10 mouse cellular contexts compared by ENCODE assay signal in genomic region chr10:67190261-67190660, GRCm38 (mm10).
DNase-seq lines count a peak whose midpoint lies in the region; ATAC-seq and TF ChIP-seq lines count a peak whose summit lies in the region.
"Had no signal": no experiment of that assay in that cellular context is flagged by ENCODE, and none has a peak within 500 bp of the region (broad histone marks: within the 10 kb centered on the region; RNA-seq: fewer than 3 reads in every experiment).

No protein-coding gene starts in this region.

- no peak overlapping the region for H3K4me3 ChIP-seq in liver, embryonic 11.5 days (ENCODE audit: low read depth, low read length)
- no peak overlapping the region for H3K4me3 ChIP-seq in stomach, postnatal 0 days (ENCODE audit: low read depth, low read length)
- H3K4me3 ChIP-seq in midbrain, embryonic 13.5 days (replicated peaks): no peak overlapping the region
- H3K4me3 ChIP-seq: embryonic facial prominence, embryonic 13.5 days; neural tube, embryonic 12.5 days had no signal

- no peak overlapping the region for H3K4me2 ChIP-seq in liver, embryonic 11.5 days
- H3K4me2 ChIP-seq in stomach, postnatal 0 days (replicated peaks; ENCODE audit: low read depth): no peak overlapping the region
- H3K4me2 ChIP-seq in midbrain, embryonic 13.5 days (replicated peaks): no peak overlapping the region
- H3K4me2 ChIP-seq: embryonic facial prominence, embryonic 13.5 days; neural tube, embryonic 12.5 days had no signal

- TF ChIP-seq CTCF in stomach, postnatal 0 days (IDR thresholded peaks at IDR 0.05; ENCODE audit: low read depth): peak; percentile 52

- H3K27ac ChIP-seq in liver, embryonic 11.5 days (ENCODE audit: low read depth, low read length): no peak overlapping the region
- H3K27ac ChIP-seq in stomach, postnatal 0 days (replicated peaks): no peak overlapping the region
- H3K27ac ChIP-seq in midbrain, embryonic 13.5 days: no peak overlapping the region
- H3K27ac ChIP-seq: embryonic facial prominence, embryonic 13.5 days; neural tube, embryonic 12.5 days had no signal

- H3K9me3 ChIP-seq in liver, embryonic 11.5 days (ENCODE audit: control insufficient read depth, low read length): no peaks in the 10 kb centered on the region
- H3K9me3 ChIP-seq in stomach, postnatal 0 days (ENCODE audit: control insufficient read depth, low read length): no peaks in the 10 kb centered on the region
- no peaks in the 10 kb centered on the region for H3K9me3 ChIP-seq in midbrain, embryonic 13.5 days
- H3K9me3 ChIP-seq: embryonic facial prominence, embryonic 13.5 days; neural tube, embryonic 12.5 days had no signal

- H3K9ac ChIP-seq in liver, embryonic 11.5 days (ENCODE audit: low read depth, low read length): no peak overlapping the region
- no peak overlapping the region for H3K9ac ChIP-seq in stomach, postnatal 0 days (ENCODE audit: low read length)
- no peak overlapping the region for H3K9ac ChIP-seq in midbrain, embryonic 13.5 days (replicated peaks)
- H3K9ac ChIP-seq: embryonic facial prominence, embryonic 13.5 days; neural tube, embryonic 12.5 days had no signal

- 79% methylated on average over 1 of the region's 1 CpGs for WGBS in liver, embryonic 11.5 days
- WGBS in stomach, postnatal 0 days: 52% methylated on average over 1 of the region's 1 CpGs
- WGBS in midbrain, embryonic 13.5 days: 88% methylated on average over 1 of the region's 1 CpGs

- H3K4me1 ChIP-seq in liver, embryonic 11.5 days (replicated peaks; ENCODE audit: control insufficient read depth, insufficient read depth, low read length): peaks cover 5% of the 10 kb centered on the region
- no peaks in the 10 kb centered on the region for H3K4me1 ChIP-seq in stomach, postnatal 0 days (replicated peaks; ENCODE audit: control insufficient read depth, insufficient read depth)
- peaks cover 21% of the 10 kb centered on the region for H3K4me1 ChIP-seq in midbrain, embryonic 13.5 days (replicated peaks)

- H3K36me3 ChIP-seq in liver, embryonic 11.5 days (ENCODE audit: control insufficient read depth, insufficient read depth, low read length): peaks cover 6% of the 10 kb centered on the region; the same call in 1 of the 2 replicates
- H3K36me3 ChIP-seq in stomach, postnatal 0 days (ENCODE audit: control insufficient read depth, insufficient read depth, low read length): 0 out of 2 replicates have a peak, but pooled peaks cover 2% of the 10 kb centered on the region
- 0 out of 2 replicates have a peak, but pooled peaks cover 4% of the 10 kb centered on the region for H3K36me3 ChIP-seq in midbrain, embryonic 13.5 days

- no peak for ATAC-seq in liver, embryonic 11.5 days (replicated peaks; ENCODE audit: low FRiP score)
- ATAC-seq in stomach, postnatal 0 days (ENCODE audit: low FRiP score, low TSS enrichment): no peak
- no peak for ATAC-seq in midbrain, embryonic 13.5 days

- TF ChIP-seq EP300 in stomach, postnatal 0 days (optimal IDR thresholded peaks at IDR 0.05): no peak

- H3K27me3 ChIP-seq in liver, embryonic 11.5 days (replicated peaks; ENCODE audit: control insufficient read depth, insufficient read depth, low read length): no peaks in the 10 kb centered on the region
- H3K27me3 ChIP-seq in stomach, postnatal 0 days (ENCODE audit: control insufficient read depth, insufficient read depth, low read length): no peaks in the 10 kb centered on the region
- no peaks in the 10 kb centered on the region for H3K27me3 ChIP-seq in midbrain, embryonic 13.5 days
- H3K27me3 ChIP-seq: embryonic facial prominence, embryonic 13.5 days; neural tube, embryonic 12.5 days had no signal

- peak; percentile 16 for DNase-seq in adrenal gland, postnatal 14 days
- no peak for DNase-seq in adrenal gland, adult 18-20 months (ENCODE audit: low spot score in 2 of 2)
- DNase-seq in liver: peak; percentile 17
- no peak for DNase-seq in liver, embryonic 11.5 days (ENCODE audit: low spot score)
- peak; percentile 56 to 58 for DNase-seq in cerebellum, postnatal 36 days
- no peak for DNase-seq in stomach, postnatal 0 days (ENCODE audit: low spot score)
- no peak for DNase-seq in gastrocnemius, postnatal 4 days (ENCODE audit: low spot score in 2 of 2)

Comparison
In these comparisons a context has a peak if more than half of its experiments do, and no peak if none do; other contexts are left out.
1. DNase-seq: peak in adrenal gland, postnatal 14 days (single experiment), liver (single experiment) and cerebellum, postnatal 36 days (2 of 2); none in adrenal gland, adult 18-20 months (0 of 2), liver, embryonic 11.5 days (single experiment), stomach, postnatal 0 days (single experiment) and gastrocnemius, postnatal 4 days (0 of 2).